Mouse (Mus musculus): ENCODE data around the gene Arxes2.

The Arxes2 gene

GRCm38 (mm10) chrX:136043726-136044125 is 50.1 kb downstream of the Arxes2 start:
- DNase-seq, result no peak

All from lung, postnatal 4 days (tissue).